Mouse (Mus musculus): Measurements from ENCODE around the gene Shmt2. TPM values are rescaled to one million over a fixed set of nuclear protein-coding genes. Genes with fewer than 3 reads are reported as not detected.

Gene Shmt2
- polyA plus RNA-seq (2011; ENCODE audit: insufficient read length, low read depth, missing spikeins) = 147 and 169 TPM in 2 replicates

GRCm38 (mm10) chr10:127522088-127522581, at the start of gene Shmt2:
Gene Shmt2, minus strand, starts transcription at chr10:127522444.
- no peaks in the 10 kb centered on the region for H3K4me1 ChIP-seq (ENCODE audit: control insufficient read depth, insufficient read depth, low read length)
- H3K4me3 ChIP-seq (ENCODE audit: insufficient read depth, low read length) = peak within 1 kb of the TSS; percentile 89
- H3K27ac ChIP-seq (ENCODE audit: insufficient read depth, low read length) = peak within 1 kb of the TSS; percentile 62
- no peak for TF ChIP-seq CTCF (IDR thresholded peaks at IDR 0.05; ENCODE audit: borderline replicate concordance, insufficient read depth, low read length)
- TF ChIP-seq POLR2A (IDR thresholded peaks at IDR 0.05; ENCODE audit: low read depth, low read length) = peak; percentile 87

- no peak for TF ChIP-seq CTCF (IDR thresholded peaks at IDR 0.05; ENCODE audit: borderline replicate concordance, insufficient read depth, low read length)
- TF ChIP-seq POLR2A (IDR thresholded peaks at IDR 0.05; ENCODE audit: low read depth, low read length) = no peak
Measured at GRCm38 (mm10) chr10:127570937-127571641, 48.8 kb upstream of the Shmt2 start.

GRCm38 (mm10) chr10:127570384-127570783, 48.1 kb upstream of the Shmt2 start:
- Histone ChIP-seq H3K27ac (ENCODE audit: insufficient read depth, low read length) (no peak overlapping the region), H3K4me1 (ENCODE audit: control insufficient read depth, insufficient read depth, low read length) (no peaks in the 10 kb centered on the region), H3K4me3 (ENCODE audit: insufficient read depth, low read length) (no peak overlapping the region)
- TF ChIP-seq POLR2A (IDR thresholded peaks at IDR 0.05; ENCODE audit: low read depth, low read length) (no peak), CTCF (IDR thresholded peaks at IDR 0.05; ENCODE audit: borderline replicate concordance, insufficient read depth, low read length) (no peak)

More at GRCm38 (mm10) chr10:127570937-127571641, 48.8 kb upstream of the Shmt2 start:
- H3K4me1 ChIP-seq (ENCODE audit: control insufficient read depth, insufficient read depth, low read length) = no peaks in the 10 kb centered on the region
- no peak overlapping the region for H3K4me3 ChIP-seq (ENCODE audit: insufficient read depth, low read length)
- H3K27ac ChIP-seq (ENCODE audit: insufficient read depth, low read length) = no peak overlapping the region

- TF ChIP-seq CTCF (IDR thresholded peaks at IDR 0.05; ENCODE audit: borderline replicate concordance, insufficient read depth, low read length) = 0 out of 2 replicates have a peak, but pooled peaks have one; percentile 21
- TF ChIP-seq POLR2A (IDR thresholded peaks at IDR 0.05; ENCODE audit: low read depth, low read length) = no peak
- Histone ChIP-seq H3K4me1 (ENCODE audit: control insufficient read depth, insufficient read depth, low read length) (no peaks in the 10 kb centered on the region), H3K27ac (ENCODE audit: insufficient read depth, low read length) (no peak overlapping the region), H3K4me3 (ENCODE audit: insufficient read depth, low read length) (no peak overlapping the region)
Measured at GRCm38 (mm10) chr10:127569450-127569849, 47.2 kb upstream of the Shmt2 start.

GRCm38 (mm10) chr10:127566553-127567326, 44.5 kb upstream of the Shmt2 start:
- no peak overlapping the region for H3K4me3 ChIP-seq (ENCODE audit: insufficient read depth, low read length)
- no peak for TF ChIP-seq POLR2A (IDR thresholded peaks at IDR 0.05; ENCODE audit: low read depth, low read length)
- no peak for TF ChIP-seq CTCF (IDR thresholded peaks at IDR 0.05; ENCODE audit: borderline replicate concordance, insufficient read depth, low read length)
- 0 out of 2 replicates have a peak, but pooled peaks cover 2% of the 10 kb centered on the region for H3K4me1 ChIP-seq (ENCODE audit: control insufficient read depth, insufficient read depth, low read length)
- no peak overlapping the region for H3K27ac ChIP-seq (ENCODE audit: insufficient read depth, low read length)

GRCm38 (mm10) chr10:127564301-127564700, 42.1 kb upstream of the Shmt2 start:
- TF ChIP-seq CTCF (IDR thresholded peaks at IDR 0.05; ENCODE audit: borderline replicate concordance, insufficient read depth, low read length) = no peak
- no peak for TF ChIP-seq POLR2A (IDR thresholded peaks at IDR 0.05; ENCODE audit: low read depth, low read length)
- H3K27ac ChIP-seq (ENCODE audit: insufficient read depth, low read length) = no peak overlapping the region
- H3K4me1 ChIP-seq (ENCODE audit: control insufficient read depth, insufficient read depth, low read length) = 0 out of 2 replicates have a peak, but pooled peaks cover 2% of the 10 kb centered on the region
- H3K4me3 ChIP-seq (ENCODE audit: insufficient read depth, low read length) = no peak overlapping the region

GRCm38 (mm10) chr10:127563840-127564239, 41.6 kb upstream of the Shmt2 start:
- no peak overlapping the region for H3K27ac ChIP-seq (ENCODE audit: insufficient read depth, low read length)
- TF ChIP-seq POLR2A (IDR thresholded peaks at IDR 0.05; ENCODE audit: low read depth, low read length) (no peak), CTCF (IDR thresholded peaks at IDR 0.05; ENCODE audit: borderline replicate concordance, insufficient read depth, low read length) (no peak)
- no peak overlapping the region for H3K4me3 ChIP-seq (ENCODE audit: insufficient read depth, low read length)
- H3K4me1 ChIP-seq (ENCODE audit: control insufficient read depth, insufficient read depth, low read length) = 0 out of 2 replicates have a peak, but pooled peaks cover 2% of the 10 kb centered on the region

- TF ChIP-seq POLR2A (IDR thresholded peaks at IDR 0.05; ENCODE audit: low read depth, low read length) (no peak), CTCF (IDR thresholded peaks at IDR 0.05; ENCODE audit: borderline replicate concordance, insufficient read depth, low read length) (no peak)
- no peak overlapping the region for H3K27ac ChIP-seq (ENCODE audit: insufficient read depth, low read length)
- H3K4me1 ChIP-seq (ENCODE audit: control insufficient read depth, insufficient read depth, low read length) = 0 out of 2 replicates have a peak, but pooled peaks cover 2% of the 10 kb centered on the region
- no peak overlapping the region for H3K4me3 ChIP-seq (ENCODE audit: insufficient read depth, low read length)
Measured at GRCm38 (mm10) chr10:127561145-127561544, 38.9 kb upstream of the Shmt2 start.

GRCm38 (mm10) chr10:127557397-127557796, 35.2 kb upstream of the Shmt2 start:
- H3K4me1 ChIP-seq (ENCODE audit: control insufficient read depth, insufficient read depth, low read length) = no peaks in the 10 kb centered on the region
- no peak overlapping the region for H3K4me3 ChIP-seq (ENCODE audit: insufficient read depth, low read length)
- no peak for TF ChIP-seq POLR2A (IDR thresholded peaks at IDR 0.05; ENCODE audit: low read depth, low read length)
- TF ChIP-seq CTCF (IDR thresholded peaks at IDR 0.05; ENCODE audit: borderline replicate concordance, insufficient read depth, low read length) = peak; percentile 33; the same call in 1 of the 2 replicates
- H3K27ac ChIP-seq (ENCODE audit: insufficient read depth, low read length) = no peak overlapping the region

Measured in embryonic fibroblast, embryonic 13.5 days (primary cell).